In the genomic region with DNA sequence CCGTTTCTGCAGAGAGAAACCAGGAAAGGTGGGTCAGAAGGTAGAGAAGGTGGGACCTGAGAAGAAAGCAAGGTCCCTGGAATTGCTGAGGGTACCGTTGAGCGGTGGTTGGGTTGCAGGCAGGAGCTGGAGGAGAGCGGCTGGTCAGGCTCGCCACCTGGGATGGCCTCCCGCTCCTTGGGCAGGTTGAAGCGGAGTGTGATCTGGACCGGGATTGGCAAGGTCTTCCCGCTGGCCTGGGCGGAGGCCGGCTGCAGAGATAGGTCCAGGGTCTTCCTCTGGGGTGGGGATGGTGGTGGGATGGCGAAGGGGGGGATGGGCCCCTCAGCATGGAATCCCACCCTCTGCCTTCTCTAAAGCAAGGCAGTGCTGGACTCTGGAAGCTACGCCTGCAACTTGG, we compare ENCODE assay signal across 7 mouse cellular contexts. TPM values are rescaled to one million over a fixed set of nuclear protein-coding genes. Genes with fewer than 3 reads are reported as not detected.
DNase-seq lines count a peak whose midpoint lies in the region; ATAC-seq and TF ChIP-seq lines count a peak whose summit lies in the region.

No protein-coding gene starts in this region.

- 96% methylated on average over 13 of the region's 13 CpGs for WGBS in lung, embryonic 14.5 days
- 96% methylated on average over 13 of the region's 13 CpGs for WGBS in forebrain, embryonic 12.5 days
- WGBS in limb, embryonic 10.5 days = 93% methylated on average over 13 of the region's 13 CpGs
- 95% methylated on average over 13 of the region's 13 CpGs for WGBS in olfactory bulb, adult 2 months

- no peak for ATAC-seq in lung, embryonic 14.5 days (ENCODE audit: insufficient read depth)
- no peak for ATAC-seq in forebrain, embryonic 12.5 days (ENCODE audit: low FRiP score)

- H3K27ac ChIP-seq in lung, embryonic 14.5 days (ENCODE audit: low read depth) = no peak overlapping the region
- H3K27ac ChIP-seq in forebrain, embryonic 12.5 days = peak overlapping the region; percentile 97
- H3K27ac ChIP-seq in limb, embryonic 10.5 days = peak overlapping the region; percentile 99
- H3K27ac ChIP-seq in olfactory bulb, adult 2 months (ENCODE audit: insufficient read depth, low read depth, low read length) = no peak overlapping the region

- DNase-seq in lung, embryonic 14.5 days = no peak
- no peak for DNase-seq in lung, postnatal 4 days
- no peak for DNase-seq in limb, embryonic 10.5 days (ENCODE audit: low spot score)
- no peak for DNase-seq in ovary, adult 18-20 months (ENCODE audit: low spot score)
- no peak for DNase-seq in layer of hippocampus, adult 9-11 months

- peaks cover 52% of the 10 kb centered on the region for H3K36me3 ChIP-seq in lung, embryonic 14.5 days (ENCODE audit: insufficient read depth)
- H3K36me3 ChIP-seq in forebrain, embryonic 12.5 days (replicated peaks) = peaks cover 52% of the 10 kb centered on the region
- H3K36me3 ChIP-seq in limb, embryonic 10.5 days = peaks cover 54% of the 10 kb centered on the region

- peaks cover 6% of the 10 kb centered on the region; the same call in 1 of the 2 replicates for H3K4me1 ChIP-seq in lung, embryonic 14.5 days (ENCODE audit: insufficient read depth)
- peaks cover 24% of the 10 kb centered on the region for H3K4me1 ChIP-seq in forebrain, embryonic 12.5 days
- H3K4me1 ChIP-seq in limb, embryonic 10.5 days = peaks cover 21% of the 10 kb centered on the region
- peaks cover 22% of the 10 kb centered on the region for H3K4me1 ChIP-seq in olfactory bulb, adult 2 months (ENCODE audit: control insufficient read depth, insufficient read depth, low read length)

- no peaks in the 10 kb centered on the region for H3K9me3 ChIP-seq in lung, embryonic 14.5 days (ENCODE audit: low read depth, low read length)
- no peaks in the 10 kb centered on the region for H3K9me3 ChIP-seq in forebrain, embryonic 12.5 days
- no peaks in the 10 kb centered on the region for H3K9me3 ChIP-seq in limb, embryonic 10.5 days (replicated peaks)

- peak overlapping the region; percentile 68 for H3K4me3 ChIP-seq in lung, embryonic 14.5 days (ENCODE audit: low read depth, low read length)
- peak overlapping the region; percentile 66 for H3K4me3 ChIP-seq in forebrain, embryonic 12.5 days (replicated peaks)
- H3K4me3 ChIP-seq in limb, embryonic 10.5 days = peak overlapping the region; percentile 72
- peak overlapping the region; percentile 67 for H3K4me3 ChIP-seq in olfactory bulb, adult 2 months (ENCODE audit: insufficient read depth, low read depth, low read length)

- H3K27me3 ChIP-seq in lung, embryonic 14.5 days (ENCODE audit: insufficient read depth, low read length) = no peaks in the 10 kb centered on the region
- H3K27me3 ChIP-seq in forebrain, embryonic 12.5 days = peaks cover 8% of the 10 kb centered on the region; the same call in 1 of the 2 replicates
- no peaks in the 10 kb centered on the region for H3K27me3 ChIP-seq in limb, embryonic 10.5 days (ENCODE audit: low read depth, poor library complexity, severe bottlenecking)

- 0 out of 2 replicates have a peak overlapping the region, but pooled peaks have one; percentile 11 for H3K9ac ChIP-seq in lung, embryonic 14.5 days
- peak overlapping the region; percentile 73 for H3K9ac ChIP-seq in forebrain, embryonic 12.5 days

- no peak for TF ChIP-seq CTCF in lung, embryonic 14.5 days (IDR thresholded peaks at IDR 0.05; ENCODE audit: low read depth)
- TF ChIP-seq CTCF in olfactory bulb, adult 2 months (IDR thresholded peaks at IDR 0.05; ENCODE audit: insufficient read depth, low read depth, low read length) = no peak

- peak overlapping the region; percentile 66 for H3K4me2 ChIP-seq in lung, embryonic 14.5 days
- H3K4me2 ChIP-seq in forebrain, embryonic 12.5 days = peak overlapping the region; percentile 70

- TF ChIP-seq POLR2A in olfactory bulb, adult 2 months (IDR thresholded peaks at IDR 0.05; ENCODE audit: insufficient read depth, low read depth, low read length) = no peak

RNA-seq across cellular contexts. Expression of a gene that starts 1.3 kb away (rescaled TPM):
- 25.5 and 33.4 TPM in 2 replicates for polyA plus RNA-seq in lung, embryonic 14.5 days (2014; fragmentation: Nextera tagmentation; extraction: Ambion mirVana)
- 65.7 and 77.2 TPM in 2 replicates for polyA plus RNA-seq in forebrain, embryonic 12.5 days (2016; fragmentation: Nextera tagmentation; extraction: Ambion mirVana)
- polyA plus RNA-seq in limb, embryonic 10.5 days (2016; fragmentation: Nextera tagmentation; extraction: Ambion mirVana) = 51.5 and 59.3 TPM in 2 replicates
- polyA plus RNA-seq in olfactory bulb, adult 2 months (2012; ENCODE audit: insufficient read depth, insufficient read length, low replicate concordance, missing spikeins) = not detected in 2 replicates

RNA-seq across cellular contexts. Expression of a gene that starts 7.0 kb away (rescaled TPM):
- 138 and 145 TPM in 2 replicates for polyA plus RNA-seq in lung, embryonic 14.5 days (2014; fragmentation: Nextera tagmentation; extraction: Ambion mirVana)
- polyA plus RNA-seq in forebrain, embryonic 12.5 days (2016; fragmentation: Nextera tagmentation; extraction: Ambion mirVana) = 162 and 191 TPM in 2 replicates
- polyA plus RNA-seq in limb, embryonic 10.5 days (2016; fragmentation: Nextera tagmentation; extraction: Ambion mirVana) = 197 and 205 TPM in 2 replicates
- not detected in 2 replicates for polyA plus RNA-seq in olfactory bulb, adult 2 months (2012; ENCODE audit: insufficient read depth, insufficient read length, low replicate concordance, missing spikeins)

RNA-seq across cellular contexts. Expression of a gene that starts 28.6 kb away (rescaled TPM):
- 52.3 and 54.2 TPM in 2 replicates for polyA plus RNA-seq in lung, embryonic 14.5 days (2014; fragmentation: Nextera tagmentation; extraction: Ambion mirVana)
- polyA plus RNA-seq in forebrain, embryonic 12.5 days (2016; fragmentation: Nextera tagmentation; extraction: Ambion mirVana) = 34.1 and 36.9 TPM in 2 replicates
- polyA plus RNA-seq in limb, embryonic 10.5 days (2016; fragmentation: Nextera tagmentation; extraction: Ambion mirVana) = 31.5 and 39.6 TPM in 2 replicates
- not detected in 2 replicates for polyA plus RNA-seq in olfactory bulb, adult 2 months (2012; ENCODE audit: insufficient read depth, insufficient read length, low replicate concordance, missing spikeins)

RNA-seq across cellular contexts. Expression of a gene that starts 40.9 kb away (rescaled TPM):
- polyA plus RNA-seq in lung, embryonic 14.5 days (2014; fragmentation: Nextera tagmentation; extraction: Ambion mirVana) = 3.7 and 4.2 TPM in 2 replicates
- polyA plus RNA-seq in forebrain, embryonic 12.5 days (2016; fragmentation: Nextera tagmentation; extraction: Ambion mirVana) = 1.6 TPM in 2 replicates
- 1.2 and 1.4 TPM in 2 replicates for polyA plus RNA-seq in limb, embryonic 10.5 days (2016; fragmentation: Nextera tagmentation; extraction: Ambion mirVana)
- not detected in 2 replicates for polyA plus RNA-seq in olfactory bulb, adult 2 months (2012; ENCODE audit: insufficient read depth, insufficient read length, low replicate concordance, missing spikeins)

RNA-seq across cellular contexts. Expression of a gene that starts 48.3 kb away (rescaled TPM):
- polyA plus RNA-seq in lung, embryonic 14.5 days (2014; fragmentation: Nextera tagmentation; extraction: Ambion mirVana) = 0.89 and 1.0 TPM in 2 replicates
- polyA plus RNA-seq in forebrain, embryonic 12.5 days (2016; fragmentation: Nextera tagmentation; extraction: Ambion mirVana) = 0.22 and 0.27 TPM in 2 replicates
- 0.74 and 0.86 TPM in 2 replicates for polyA plus RNA-seq in limb, embryonic 10.5 days (2016; fragmentation: Nextera tagmentation; extraction: Ambion mirVana)
- not detected in 2 replicates for polyA plus RNA-seq in olfactory bulb, adult 2 months (2012; ENCODE audit: insufficient read depth, insufficient read length, low replicate concordance, missing spikeins)

Comparison
In these comparisons a context has a peak if more than half of its experiments do, and no peak if none do; other contexts are left out.
1. H3K27ac ChIP-seq: peak in forebrain, embryonic 12.5 days (single experiment) and limb, embryonic 10.5 days (single experiment); none in lung, embryonic 14.5 days (single experiment) and olfactory bulb, adult 2 months (single experiment).
2. RNA of a gene that starts 1.3 kb away (polyA plus RNA-seq): 65.7 to 77.2 TPM in forebrain, embryonic 12.5 days, 51.5 to 59.3 TPM in limb, embryonic 10.5 days and 25.5 to 33.4 TPM in lung, embryonic 14.5 days; not detected in olfactory bulb, adult 2 months; every median in the first group is over 10 times any median in the second.
3. RNA of a gene that starts 7.0 kb away (polyA plus RNA-seq): 197 to 205 TPM in limb, embryonic 10.5 days, 162 to 191 TPM in forebrain, embryonic 12.5 days and 138 to 145 TPM in lung, embryonic 14.5 days; not detected in olfactory bulb, adult 2 months; every median in the first group is over 100 times any median in the second.
4. RNA of a gene that starts 28.6 kb away (polyA plus RNA-seq): 52.3 to 54.2 TPM in lung, embryonic 14.5 days, 31.5 to 39.6 TPM in limb, embryonic 10.5 days and 34.1 to 36.9 TPM in forebrain, embryonic 12.5 days; not detected in olfactory bulb, adult 2 months; every median in the first group is over 10 times any median in the second.
5. Peak in every context shown above with its lines, with median percentiles within 50 percentile points of each other: H3K4me3 ChIP-seq.